Mouse (Mus musculus): Measurements from ENCODE around the gene Pdcd1lg2.

DNA sequence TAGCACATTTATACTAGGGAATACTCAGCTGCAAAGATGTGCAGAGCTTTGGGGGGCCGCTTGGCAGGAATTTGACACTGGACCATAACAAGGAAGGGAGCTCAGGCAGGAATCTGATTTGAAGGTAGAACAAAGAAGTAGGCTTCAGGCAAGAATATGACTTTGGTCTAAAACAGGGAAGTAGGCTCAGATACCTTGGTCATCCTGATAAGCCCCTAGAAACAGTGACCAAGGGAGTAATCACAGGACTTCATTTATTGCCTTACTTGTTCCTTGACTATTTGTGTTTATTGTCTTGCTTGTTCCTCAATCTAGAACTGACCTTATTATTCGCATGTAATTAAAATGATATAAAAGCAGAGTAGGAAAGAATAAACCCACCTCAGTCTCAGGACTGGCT is 93.4 kb downstream of the Pdcd1lg2 start:
- no peak for TF ChIP-seq POLR2A (IDR thresholded peaks at IDR 0.05; ENCODE audit: control insufficient read depth, low read depth, low read length)
- no peak for TF ChIP-seq CTCF (IDR thresholded peaks at IDR 0.05; ENCODE audit: control insufficient read depth, insufficient read depth, insufficient replicate concordance, low read depth, low read length)

Data from testis, adult 2 months (tissue).